Mouse (Mus musculus) WW6 (cell line): ENCODE data around the gene Gm11733.
"Not testable (repeated sequence)": the region's sequence is repeated elsewhere in the genome, so short reads cannot be mapped to it uniquely, and the experiment has no call there.

ENCODE experiments used
- DNase-seq: peaks from one replicate; pipeline ENCODE4 v3.0.0-alpha.2; 2013; ENCODE audit warnings: low read depth, low spot score

Gm11733 gene

DNA sequence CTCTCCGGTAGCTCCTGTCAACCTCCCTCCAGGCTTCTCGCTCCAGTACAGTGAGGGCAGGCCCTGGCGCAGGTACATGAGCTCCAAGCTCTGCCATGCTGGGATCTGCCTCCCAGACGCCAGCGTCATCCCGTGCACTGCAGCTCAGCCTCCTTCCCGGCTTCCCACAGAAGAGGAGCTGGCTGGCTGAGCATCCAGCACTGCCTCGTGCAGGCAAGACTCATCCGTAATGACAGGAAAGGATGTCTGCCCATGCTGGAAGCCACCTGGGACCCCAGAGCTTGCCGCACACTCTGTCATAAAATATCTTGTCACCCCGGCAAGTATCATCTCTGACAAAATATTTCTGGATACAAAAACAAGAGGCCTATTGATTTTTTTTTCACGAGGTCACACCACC, at the start of gene Gm11733:
Gm11733 (plus strand) TSS at position 171 of the 400 bp plus-strand sequence.
- no peak for DNase-seq

DNA sequence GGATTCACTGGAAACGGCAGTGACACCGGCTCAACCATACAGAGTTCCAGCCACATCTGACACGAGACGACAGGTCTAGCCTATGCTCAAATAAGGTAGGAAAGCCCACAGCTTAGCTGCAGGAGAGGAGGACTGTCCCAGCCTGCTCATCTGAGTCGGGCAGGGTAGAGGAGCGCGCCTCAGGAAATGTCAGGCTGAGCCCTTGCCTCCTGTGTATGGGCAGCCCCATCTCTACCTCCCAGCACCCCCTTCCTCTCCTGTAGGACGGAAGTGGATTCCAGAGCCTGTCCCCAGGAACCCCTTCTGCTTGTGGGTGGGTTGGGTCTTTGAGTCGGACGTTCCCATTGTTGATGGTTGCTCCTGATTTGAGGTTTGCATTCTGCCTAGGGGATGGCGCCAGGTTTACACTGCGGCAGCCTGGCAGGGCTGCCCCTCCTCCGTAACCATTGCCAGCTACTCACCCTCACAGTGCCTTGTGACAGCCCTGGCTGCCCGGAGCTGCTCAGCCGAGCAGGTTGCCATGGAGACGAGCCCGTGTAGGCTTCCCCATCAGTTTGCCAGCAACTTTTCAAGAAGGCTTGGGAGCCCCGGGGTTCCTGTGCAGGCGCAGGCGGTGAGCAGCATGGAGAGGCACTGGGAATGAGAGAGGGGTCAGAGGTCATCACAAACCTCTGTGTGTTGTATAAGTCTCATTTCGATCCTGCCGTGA, 47.6 kb upstream of the Gm11733 start:
- no peak for DNase-seq

DNA sequence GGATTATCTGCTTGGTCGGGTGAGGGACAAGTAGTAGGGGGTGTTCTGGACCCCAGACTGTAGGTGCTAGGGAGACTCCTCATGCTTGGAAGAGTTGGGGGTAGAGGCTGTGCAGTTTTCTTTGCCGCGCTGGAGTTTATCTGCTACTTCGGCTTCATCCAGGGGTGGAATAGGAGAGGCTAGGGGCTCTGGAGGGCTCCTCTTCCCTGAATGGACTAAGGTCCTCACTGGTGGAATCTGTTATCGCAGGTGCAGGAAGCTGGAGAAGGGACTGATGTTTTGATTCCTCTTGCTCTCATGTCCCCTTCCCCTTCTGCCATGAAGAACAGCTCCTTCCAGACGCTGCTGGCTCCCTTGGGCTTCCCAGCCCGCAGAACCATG, 47.1 kb upstream of the Gm11733 start:
- no peak for DNase-seq

DNA sequence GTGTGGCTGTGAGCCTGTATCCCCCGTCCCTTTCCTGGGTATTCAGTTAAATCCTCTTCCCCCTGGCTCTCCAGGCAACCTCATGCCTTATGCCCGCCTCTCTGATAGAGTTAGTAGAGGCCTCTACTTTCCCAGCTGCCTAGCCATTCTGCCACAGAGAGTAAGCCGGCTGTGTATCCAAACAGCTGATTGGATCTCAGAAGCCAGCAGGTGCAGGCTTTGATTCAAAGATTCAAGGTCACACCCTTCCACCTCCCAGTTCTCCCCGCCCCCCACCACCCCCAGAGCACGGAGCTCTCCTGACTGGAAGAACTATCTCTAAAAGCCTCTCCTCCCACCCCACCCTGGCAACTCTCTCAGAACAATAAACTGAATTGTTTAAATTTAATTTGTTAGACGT, 45.8 kb upstream of the Gm11733 start:
- no peak for DNase-seq

DNA sequence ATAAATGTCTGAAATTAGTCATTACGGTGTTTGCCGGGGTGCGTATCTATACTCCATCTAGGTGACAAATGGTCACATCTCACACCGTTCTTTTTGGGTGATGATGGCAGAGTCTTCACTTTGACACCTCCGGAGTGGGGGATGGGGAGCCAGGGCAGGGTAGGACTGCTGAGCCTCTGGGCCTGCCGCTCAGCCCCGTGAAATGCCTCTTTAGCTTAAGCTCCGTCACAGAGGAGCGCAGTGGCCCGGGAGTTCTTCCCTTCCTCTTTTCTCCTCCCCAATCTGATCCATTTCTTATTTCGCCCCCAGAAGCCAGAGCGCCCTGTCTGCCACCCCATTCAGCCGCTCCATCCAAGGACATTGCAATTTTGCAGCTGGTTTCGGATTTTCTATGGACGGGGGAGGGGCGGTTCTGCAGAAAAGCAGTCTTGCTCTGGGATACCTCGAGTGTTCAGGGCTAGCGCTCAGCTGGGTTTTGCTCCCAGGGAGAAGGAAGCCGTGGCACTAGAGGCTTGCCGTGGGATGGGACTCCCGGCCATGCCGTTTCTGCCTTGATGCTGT, 43.2 kb upstream of the Gm11733 start:
- DNase-seq, result no peak

DNA sequence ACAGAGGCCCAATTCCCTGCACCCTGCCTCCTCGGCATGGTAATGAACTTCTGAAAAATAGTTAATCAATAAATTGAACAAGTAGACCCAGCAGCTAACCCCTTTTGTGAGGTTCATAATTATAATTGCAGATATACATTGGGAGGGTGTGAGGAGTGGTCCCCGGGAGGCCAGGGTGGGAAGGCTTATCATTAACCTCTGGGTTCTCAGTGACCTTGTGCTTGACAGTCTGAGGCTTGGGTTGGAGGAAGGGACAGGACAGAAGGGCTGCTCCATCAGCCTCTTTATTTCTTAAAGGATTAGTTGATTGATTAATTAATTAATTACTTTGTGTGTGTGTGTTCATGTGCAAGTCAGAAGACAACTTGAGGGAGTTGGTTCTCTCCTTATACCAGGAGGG, 40.1 kb upstream of the Gm11733 start:
- DNase-seq, result no peak

DNA sequence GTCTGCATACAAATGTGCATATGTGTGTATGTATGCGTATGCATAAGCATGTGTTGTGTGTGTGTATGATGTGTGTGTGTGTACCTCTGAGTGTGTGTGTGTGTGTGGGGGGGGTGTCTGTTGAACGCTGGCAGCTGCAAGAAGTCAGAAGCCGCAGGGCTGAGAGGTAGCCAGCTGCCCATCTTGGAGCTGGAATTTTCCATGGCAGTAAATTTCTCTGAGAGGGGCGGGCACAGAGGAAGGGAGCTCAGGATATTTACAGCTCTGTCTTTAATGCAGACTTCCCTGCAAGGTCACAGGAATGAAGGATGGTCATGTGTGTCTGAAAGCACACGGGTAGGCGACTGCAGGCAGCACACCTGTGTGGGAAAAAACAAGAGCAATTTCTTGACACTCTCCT, 38.5 kb upstream of the Gm11733 start:
- no peak for DNase-seq

DNA sequence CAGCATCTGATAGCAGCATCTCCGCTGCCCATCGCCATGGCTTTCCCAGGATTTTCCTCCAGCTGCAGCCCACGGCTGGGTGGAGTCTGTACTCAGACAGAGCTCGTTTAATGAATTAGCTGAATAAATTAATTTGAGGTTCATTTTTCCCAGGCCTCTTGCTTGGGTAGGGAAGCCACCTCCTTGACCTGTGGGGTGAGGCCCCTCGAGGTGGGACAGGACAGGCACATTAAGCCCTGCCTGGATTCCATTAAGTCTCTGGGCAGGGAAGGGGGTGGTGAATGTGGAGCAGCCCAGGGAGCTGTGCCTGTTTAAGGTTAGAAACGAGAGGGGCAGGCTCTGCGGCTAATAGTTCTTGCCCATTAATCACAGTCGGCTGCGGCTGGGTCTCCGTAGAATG, 30.1 kb upstream of the Gm11733 start:
- DNase-seq, result no peak

DNA sequence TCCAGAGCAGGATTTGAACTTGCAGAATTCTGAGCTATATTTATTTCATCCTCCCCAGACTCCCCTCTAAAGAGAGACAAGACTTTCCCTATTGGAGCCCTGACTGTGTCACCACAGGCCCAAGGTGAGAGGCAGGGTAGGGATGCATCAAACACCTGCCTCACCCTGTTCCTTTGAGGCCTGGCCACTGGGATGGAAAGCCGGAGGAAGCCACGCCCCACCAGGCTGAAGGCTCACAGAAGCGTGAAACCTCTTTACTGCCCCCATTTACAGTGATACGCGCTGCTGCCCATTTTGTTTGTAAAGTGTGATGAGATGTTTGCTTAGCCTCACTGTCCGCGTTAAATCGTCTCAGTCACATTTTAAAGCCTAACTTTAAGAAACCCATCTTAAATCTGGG, 25.0 kb upstream of the Gm11733 start:
- no peak for DNase-seq

DNA sequence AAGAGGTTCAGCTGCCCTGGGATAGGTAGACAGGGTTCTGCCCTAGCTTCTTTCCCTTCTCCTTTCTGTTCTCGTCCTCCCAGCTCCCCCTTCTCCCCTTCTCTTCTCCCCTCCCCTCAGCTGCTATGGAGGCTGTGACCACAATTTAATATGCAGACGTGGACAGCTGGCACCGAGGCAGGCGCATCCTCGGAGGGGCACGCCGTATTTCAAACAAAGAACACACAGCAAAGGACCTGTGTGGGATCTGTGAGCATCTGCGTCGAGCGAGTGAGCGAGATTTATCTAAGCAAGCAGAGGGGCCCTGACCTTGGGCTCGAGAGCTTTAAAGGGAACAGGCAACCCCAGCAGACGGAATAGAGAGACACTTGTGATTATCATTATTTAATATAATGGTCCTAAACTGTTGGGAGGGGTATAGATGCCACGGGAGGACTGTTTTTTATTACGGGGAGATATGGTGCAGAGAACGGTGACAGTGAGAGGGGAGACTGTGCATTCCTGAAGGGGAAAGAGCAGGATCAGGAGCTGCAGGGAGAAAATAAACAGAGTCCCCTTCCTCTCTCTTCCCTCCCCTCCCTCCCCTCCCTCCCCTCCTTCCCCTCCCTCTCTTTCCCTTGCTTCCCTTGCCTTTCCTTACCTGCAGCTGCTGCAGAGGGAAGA, 21.8 kb upstream of the Gm11733 start:
- DNase-seq, result no peak

DNA sequence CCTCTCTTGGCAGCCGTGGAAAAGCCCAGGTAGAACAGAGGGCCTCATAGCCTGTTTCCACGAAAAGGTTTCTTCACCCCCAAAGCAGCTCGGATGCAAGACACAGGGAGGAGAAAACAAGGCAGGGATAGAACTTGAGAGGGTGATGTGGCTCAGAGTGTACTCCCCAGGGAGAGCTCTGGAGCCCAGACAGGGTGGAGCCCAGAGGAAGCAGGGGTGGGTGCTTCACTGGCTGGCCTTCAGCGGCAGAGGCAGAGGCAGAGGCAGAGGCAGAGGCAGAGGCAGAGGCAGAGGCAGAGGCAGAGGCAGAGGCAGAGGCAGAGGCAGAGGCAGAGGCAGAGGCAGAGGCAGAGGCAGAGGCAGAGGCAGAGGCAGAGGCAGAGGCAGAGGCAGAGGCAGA, 20.8 kb upstream of the Gm11733 start:
- not testable (repeated sequence) for DNase-seq

DNA sequence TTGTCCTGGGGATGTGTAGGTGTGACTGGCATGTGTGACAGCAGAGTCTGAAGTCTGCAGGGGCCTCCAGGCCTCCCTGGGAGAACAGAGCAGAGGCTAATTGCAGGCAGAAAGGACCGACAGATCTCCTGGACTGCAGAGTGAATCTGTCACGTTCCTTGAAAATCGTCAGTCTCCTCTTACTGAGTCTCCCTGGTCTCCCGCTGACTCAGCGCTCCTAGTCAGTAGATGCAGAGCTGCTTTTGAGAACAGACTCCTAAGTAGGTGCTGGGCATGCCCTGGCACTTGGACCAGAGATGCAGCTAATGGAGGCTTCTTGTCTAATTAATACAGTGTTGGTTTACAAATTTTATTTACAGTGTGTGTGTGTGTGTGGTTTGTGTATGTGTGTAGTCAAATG, 17.9 kb upstream of the Gm11733 start:
- DNase-seq, result no peak

DNA sequence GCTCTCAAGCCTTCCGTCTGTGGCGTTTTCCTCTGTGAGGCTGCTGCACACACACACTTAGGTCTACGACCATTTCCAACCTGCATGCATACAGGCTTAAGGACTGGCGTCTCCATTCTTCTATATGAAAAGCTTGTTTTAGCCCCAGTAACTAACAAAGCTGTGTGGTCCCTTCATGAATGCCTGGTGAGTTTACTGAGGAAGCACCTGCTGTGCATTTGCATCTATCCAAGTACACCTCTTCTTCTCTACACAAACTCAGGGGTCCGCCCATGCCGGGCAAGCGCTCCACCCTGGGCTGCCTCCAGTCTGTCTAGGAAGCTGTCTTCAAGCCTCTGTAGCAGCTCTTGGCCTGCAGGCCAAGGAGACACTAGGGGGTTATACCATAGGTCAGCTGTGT, 17.3 kb upstream of the Gm11733 start:
- DNase-seq, result peak; percentile 43

DNA sequence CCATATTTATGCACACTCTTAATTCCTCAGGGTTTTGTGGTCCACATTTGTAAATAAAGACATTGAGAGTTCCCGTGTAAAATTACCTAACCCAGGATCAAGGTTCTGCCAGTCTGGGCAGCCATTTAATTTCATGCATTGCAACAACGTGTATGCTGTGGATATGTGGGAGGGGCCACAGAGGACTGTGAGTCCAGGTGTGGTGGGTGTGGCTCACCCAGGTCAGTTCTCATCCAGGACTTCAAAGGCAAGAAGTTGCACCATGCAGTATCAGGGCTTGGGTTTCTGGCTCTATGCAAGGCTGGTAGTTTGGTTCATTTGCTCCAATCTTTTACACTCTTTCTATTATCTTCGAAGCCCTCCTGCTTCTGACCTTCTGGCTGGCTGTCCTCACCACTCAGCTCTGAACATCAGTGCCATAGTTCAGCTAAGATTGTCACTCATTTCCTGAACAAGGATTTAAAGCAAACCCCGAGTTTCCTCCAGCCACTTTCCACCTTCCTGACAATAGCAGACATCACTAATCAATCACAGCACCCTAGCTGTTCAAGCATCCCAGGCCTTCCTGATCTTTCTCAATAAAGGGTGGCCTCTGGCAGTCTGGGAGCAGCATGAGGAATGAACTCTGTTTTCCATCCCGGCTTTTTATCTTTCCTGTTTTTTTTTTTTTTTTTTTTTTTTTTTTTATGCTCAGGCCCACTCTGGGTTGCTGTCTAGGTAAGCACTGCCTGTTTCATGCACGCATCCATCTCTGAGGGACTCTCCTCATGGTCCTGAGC, 15.4 kb upstream of the Gm11733 start:
- DNase-seq, result no peak

DNA sequence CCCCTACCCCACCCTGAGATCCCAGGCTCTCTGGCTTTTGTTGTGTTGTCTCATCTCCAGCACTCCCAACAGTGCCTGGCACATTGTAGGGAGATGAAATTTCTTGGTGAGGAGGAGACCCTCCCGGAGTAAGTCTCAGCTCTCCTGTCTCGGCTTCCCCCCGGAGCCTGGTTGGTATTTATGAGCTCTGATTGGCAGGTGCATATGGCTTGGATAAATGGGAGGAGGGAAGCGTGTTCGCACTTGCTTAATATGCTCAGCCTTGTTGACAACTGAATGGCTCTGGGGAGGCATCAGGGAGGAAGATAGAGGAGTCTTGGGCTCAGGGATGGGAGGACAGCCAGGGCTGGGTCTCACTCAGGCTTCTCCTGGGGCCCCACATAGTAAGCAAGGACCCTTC, 14.4 kb upstream of the Gm11733 start:
- no peak for DNase-seq

DNA sequence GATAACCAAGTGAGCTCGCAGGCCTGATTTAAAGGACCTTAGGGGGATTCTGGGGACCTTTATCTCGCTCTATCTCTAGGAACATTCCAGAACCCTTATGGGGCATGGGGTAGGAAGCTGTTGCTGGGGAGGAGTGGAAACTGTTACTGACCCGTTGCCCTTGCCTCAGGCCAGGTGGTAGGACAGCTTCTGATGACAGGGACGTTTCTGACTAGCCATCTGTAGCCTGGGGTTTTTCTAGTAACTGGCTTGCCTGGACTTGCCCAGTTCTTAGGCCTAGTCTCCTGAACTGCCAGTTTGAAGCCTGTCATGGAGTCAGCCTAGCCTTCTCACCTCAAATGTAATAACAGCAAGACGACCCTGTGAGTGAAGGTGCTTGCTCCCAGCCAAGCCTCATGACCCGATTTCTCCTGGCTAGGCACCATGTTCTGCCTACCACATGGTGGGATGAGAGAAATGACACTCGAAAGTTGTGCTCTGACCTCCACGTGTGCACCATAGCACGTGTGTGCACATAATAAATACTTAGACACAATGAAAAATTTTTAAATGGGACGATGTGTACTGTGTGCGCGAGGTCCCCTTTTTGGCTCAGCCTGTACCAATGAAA, 13.5 kb upstream of the Gm11733 start:
- DNase-seq, result no peak

DNA sequence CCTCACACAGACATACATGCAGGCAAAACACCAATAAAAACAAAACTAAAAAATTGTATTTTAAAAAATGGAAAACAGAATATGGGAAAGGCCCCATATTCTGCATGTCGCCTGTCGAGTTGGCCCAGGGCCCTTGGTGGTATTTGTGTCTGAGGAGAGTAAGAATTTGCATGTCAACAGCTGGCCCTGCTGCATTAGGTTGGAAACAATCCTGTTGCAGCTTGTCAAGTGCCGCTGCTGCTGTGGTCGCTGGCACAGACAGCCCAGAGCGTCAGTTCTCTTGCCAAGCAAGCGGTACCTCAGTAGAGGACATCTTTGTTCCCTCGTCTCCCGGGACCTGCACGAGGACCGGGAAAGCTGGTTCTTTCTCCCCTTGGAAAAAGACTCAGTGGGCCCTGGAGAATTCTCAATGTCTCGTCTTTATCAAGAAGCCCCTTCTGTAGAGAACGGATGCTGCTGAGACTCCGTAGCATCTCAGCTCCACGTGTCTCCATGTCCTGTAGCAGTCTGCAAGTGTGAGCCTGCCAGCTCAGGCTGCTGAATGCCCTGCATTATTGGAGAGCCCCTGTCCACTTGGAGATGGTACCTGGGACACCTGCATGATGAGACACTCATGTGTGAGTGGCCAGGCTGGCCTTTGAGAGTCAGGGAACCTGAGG, 12.4 kb upstream of the Gm11733 start:
- DNase-seq, result no peak

DNA sequence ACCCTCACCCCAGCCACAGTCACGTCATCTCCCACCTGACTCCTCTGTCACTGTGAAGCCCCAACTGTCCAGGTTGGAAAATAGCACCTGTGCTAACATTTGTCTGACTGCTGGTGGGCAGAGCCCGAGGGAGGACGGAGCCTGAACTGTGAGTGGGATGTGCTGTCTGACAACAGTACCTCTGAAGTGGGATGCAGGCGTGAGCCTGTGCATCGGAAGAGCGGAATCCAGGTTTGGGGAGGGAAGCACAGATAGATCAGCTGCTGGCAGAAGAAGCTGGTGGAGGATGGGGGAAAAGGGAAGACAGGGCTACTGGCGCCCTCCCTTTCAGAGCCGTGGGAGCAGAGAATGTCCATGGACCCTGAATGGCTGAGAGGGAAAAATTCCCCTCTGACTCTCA, 11.3 kb upstream of the Gm11733 start:
- no peak for DNase-seq

DNA sequence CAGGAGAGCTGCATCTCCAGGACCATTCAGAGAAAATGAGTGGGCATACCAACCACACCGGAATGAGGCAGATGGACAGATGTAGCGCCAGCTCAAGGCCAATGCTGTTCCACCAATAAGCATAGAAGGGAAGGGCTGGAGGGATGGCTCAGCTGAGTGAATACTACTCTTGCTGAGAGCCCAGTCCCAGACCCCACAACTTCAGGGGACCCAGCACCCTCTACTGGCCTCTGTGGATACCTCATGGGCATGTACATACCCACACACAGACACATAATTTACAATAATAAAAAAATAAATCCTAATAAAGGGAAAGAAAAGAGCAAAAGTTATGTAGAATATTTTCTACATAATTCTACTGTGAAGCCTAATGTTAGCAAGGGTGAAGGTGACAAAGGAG, 9.0 kb upstream of the Gm11733 start:
- DNase-seq, result no peak

DNA sequence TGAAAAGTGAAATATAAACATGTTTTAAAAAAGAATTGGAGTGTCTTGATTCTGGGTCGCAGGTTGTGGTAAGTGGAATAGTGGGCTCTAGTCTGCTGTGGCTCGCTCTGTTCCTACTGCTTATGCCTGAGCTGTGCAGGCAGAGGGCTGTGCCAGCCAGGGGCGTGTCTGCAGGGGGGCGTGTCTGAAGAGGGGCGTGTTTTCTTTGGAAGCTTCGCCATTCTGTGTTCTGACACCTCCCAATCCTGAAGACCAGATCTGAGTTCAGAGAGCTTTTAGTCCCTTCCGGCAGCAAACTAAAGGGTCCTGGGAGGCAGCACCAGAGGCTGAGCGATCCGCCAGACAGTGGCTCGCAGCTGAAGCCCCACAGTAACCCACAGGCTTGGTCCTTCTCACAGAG, 8.5 kb upstream of the Gm11733 start:
- peak; percentile 43 for DNase-seq

DNA sequence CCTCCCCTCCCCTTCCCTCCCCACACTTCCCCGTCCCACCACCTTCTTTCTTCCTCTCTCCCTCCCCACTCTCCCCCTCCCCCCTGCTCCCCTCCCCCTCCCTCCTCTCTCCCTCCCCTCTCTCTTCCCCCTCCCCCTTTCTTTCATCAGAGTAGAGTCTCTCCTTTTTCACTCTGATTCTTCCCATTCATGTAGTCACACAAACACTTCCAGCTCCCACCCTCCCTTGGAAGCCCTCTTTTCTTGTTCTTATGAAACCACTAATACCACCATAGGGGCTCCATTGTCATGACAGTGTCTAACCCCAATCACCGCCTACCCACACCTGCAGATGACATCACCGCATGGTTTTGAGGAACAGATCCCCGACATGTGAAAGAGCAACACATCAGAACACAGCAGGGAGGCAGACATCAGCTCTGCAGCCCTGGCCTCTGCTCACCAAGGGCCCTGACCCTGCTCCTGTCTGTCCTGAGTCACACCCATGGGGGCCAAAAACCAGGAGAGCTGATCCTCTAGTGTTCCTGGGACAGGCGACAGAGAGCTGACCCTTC, 7.5 kb upstream of the Gm11733 start:
- DNase-seq, result no peak
